Mouse (Mus musculus): ENCODE results near the gene Shc3. TPM values are rescaled to one million over a fixed set of nuclear protein-coding genes. Genes with fewer than 3 reads are reported as not detected.

The Shc3 gene
- polyA plus RNA-seq (2014; fragmentation: Illumina TruSeq; extraction: RNeasy Lipid Tissue Mini Kit (QIAGEN cat#74804); ENCODE audit: low replicate concordance): not detected

GRCm38 (mm10) chr13:51568911-51569684 lies at the start of gene Shc3:
Shc3 (minus strand) TSS chr13:51569419.

GRCm38 (mm10) chr13:51408519-51409001 lies 160.7 kb downstream of the Shc3 start, which contains the start of gene S1pr3:
S1pr3 (plus strand) TSS chr13:51408639.

Other genes with a start within 250 kb of the Shc3 start
- 1.5 TPM for gene S1pr3, start 160.8 kb downstream of the Shc3 start, polyA plus RNA-seq (2014; fragmentation: Illumina TruSeq; extraction: RNeasy Lipid Tissue Mini Kit (QIAGEN cat#74804); ENCODE audit: low replicate concordance)
- 149 TPM for gene Cks2, start 75.8 kb upstream of the Shc3 start, polyA plus RNA-seq (2014; fragmentation: Illumina TruSeq; extraction: RNeasy Lipid Tissue Mini Kit (QIAGEN cat#74804); ENCODE audit: low replicate concordance)
- gene Secisbp2, start 82.3 kb upstream of the Shc3 start, polyA plus RNA-seq (2014; fragmentation: Illumina TruSeq; extraction: RNeasy Lipid Tissue Mini Kit (QIAGEN cat#74804); ENCODE audit: low replicate concordance): 11.0 TPM
- gene Sema4d, start 224.3 kb upstream of the Shc3 start, polyA plus RNA-seq (2014; fragmentation: Illumina TruSeq; extraction: RNeasy Lipid Tissue Mini Kit (QIAGEN cat#74804); ENCODE audit: low replicate concordance): 4.7 TPM

Measured in small intestine, adult 10 weeks (tissue).